Mouse (Mus musculus): ENCODE results near the gene Crygb. TPM values are rescaled to one million over a fixed set of nuclear protein-coding genes. Genes with fewer than 3 reads are reported as not detected.

Gene Crygb
- polyA plus RNA-seq, 1 experiment from 2014 or later, result not detected

DNA sequence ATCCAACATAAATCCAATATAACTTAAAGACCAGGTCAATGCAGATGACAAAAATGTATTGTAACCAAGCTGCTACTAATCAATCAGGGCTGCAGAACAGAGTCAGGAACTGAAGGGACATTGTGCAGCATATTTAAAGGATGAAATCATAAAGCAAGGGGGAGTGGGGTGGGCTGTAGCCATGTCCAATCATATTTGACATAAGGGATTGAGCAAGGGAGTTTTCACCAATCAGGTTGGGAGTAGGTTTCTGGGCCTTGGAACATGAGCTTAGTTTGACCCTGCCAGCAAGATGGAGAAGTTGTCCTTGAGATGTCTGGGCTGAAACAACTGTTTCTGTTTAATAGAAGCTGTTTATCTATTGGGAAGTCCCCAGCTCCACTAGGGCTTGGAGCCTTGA is 49.4 kb downstream of the Crygb start, which contains the start of gene Akr1cl:
Akr1cl (minus strand) TSS at position 119 of the 400 bp plus-strand sequence.
- Histone ChIP-seq H3K4me1 (0 out of 2 replicates have a peak, but pooled peaks cover 2% of the 10 kb centered on the region), H3K9me3 (no peaks in the 10 kb centered on the region), H3K4me3 (no peak within 1 kb of the TSS), H3K9ac (no peak within 1 kb of the TSS), H3K27me3 (no peaks in the 10 kb centered on the region), H3K36me3 (no peaks in the 10 kb centered on the region), H3K27ac (no peak within 1 kb of the TSS), H3K4me2 (no peak within 1 kb of the TSS)
- ATAC-seq (ENCODE audit: insufficient number of reproducible peaks, low FRiP score, low TSS enrichment, low read depth), result no peak

Other genes with a start within 250 kb of the Crygb start
- gene Plekhm3, start 125.5 kb downstream of the Crygb start, polyA plus RNA-seq (2015; fragmentation: Nextera tagmentation; extraction: Ambion mirVana), result 5.4 and 6.6 TPM in 2 replicates
- 0.24 TPM in 2 replicates for gene Akr1cl, start 49.5 kb downstream of the Crygb start, polyA plus RNA-seq (2015; fragmentation: Nextera tagmentation; extraction: Ambion mirVana)
- not detected in 2 replicates for gene Cryge, start 31.1 kb downstream of the Crygb start, polyA plus RNA-seq (2015; fragmentation: Nextera tagmentation; extraction: Ambion mirVana)
- gene Crygd, start 18.8 kb downstream of the Crygb start, polyA plus RNA-seq (2015; fragmentation: Nextera tagmentation; extraction: Ambion mirVana), result not detected in 2 replicates
- not detected in 2 replicates for gene Crygc, start 8.6 kb downstream of the Crygb start, polyA plus RNA-seq (2015; fragmentation: Nextera tagmentation; extraction: Ambion mirVana)
- not detected in 2 replicates for gene Cryga, start 21.1 kb upstream of the Crygb start, polyA plus RNA-seq (2015; fragmentation: Nextera tagmentation; extraction: Ambion mirVana)
- not detected in 2 replicates for gene Gm28845, start 37.3 kb upstream of the Crygb start, polyA plus RNA-seq (2015; fragmentation: Nextera tagmentation; extraction: Ambion mirVana)
- gene D630023F18Rik, start 40.9 kb upstream of the Crygb start, polyA plus RNA-seq (2015; fragmentation: Nextera tagmentation; extraction: Ambion mirVana), result 0.35 and 0.47 TPM in 2 replicates
- 117 and 122 TPM in 2 replicates for gene Idh1, start 104.2 kb upstream of the Crygb start, polyA plus RNA-seq (2015; fragmentation: Nextera tagmentation; extraction: Ambion mirVana)
- 10.2 and 11.4 TPM in 2 replicates for gene Pikfyve, start 104.4 kb upstream of the Crygb start, polyA plus RNA-seq (2015; fragmentation: Nextera tagmentation; extraction: Ambion mirVana)
- 0.35 and 0.50 TPM in 2 replicates for gene Pth2r, start 199.8 kb upstream of the Crygb start, polyA plus RNA-seq (2015; fragmentation: Nextera tagmentation; extraction: Ambion mirVana)

All from limb, embryonic 15.5 days (tissue).